Mouse (Mus musculus): ENCODE data around the gene Nek6.

DNA sequence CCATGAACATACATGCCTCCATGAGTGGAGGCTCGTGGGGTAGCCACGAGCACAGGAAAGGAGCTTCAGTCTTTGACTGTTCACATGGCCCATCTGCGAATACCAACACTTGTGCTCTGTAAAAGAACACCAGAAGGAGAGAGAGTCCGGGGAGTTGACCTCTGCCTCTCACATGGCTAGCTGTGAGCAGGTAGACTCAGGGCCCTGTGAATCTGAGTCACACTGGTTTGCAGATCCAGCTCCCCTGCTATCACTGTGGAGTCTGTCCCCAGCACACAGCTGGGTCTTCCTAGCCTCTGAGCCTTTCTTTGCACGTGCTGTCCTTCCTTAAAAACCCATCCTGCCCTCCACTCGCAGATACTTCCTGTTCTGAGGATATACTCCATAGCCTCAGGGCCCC is 22.3 kb downstream of the Nek6 start:
- TF ChIP-seq POLR2A (IDR thresholded peaks at IDR 0.05; ENCODE audit: extremely low read depth, insufficient read depth, low read length), result no peak
- no peak for TF ChIP-seq CTCF (IDR thresholded peaks at IDR 0.05; ENCODE audit: extremely low read depth, insufficient read depth, low read length)

Measured in cortical plate, adult 2 months (tissue).